Mouse (Mus musculus): Measurements from ENCODE around the gene Snf8. TPM values are rescaled to one million over a fixed set of nuclear protein-coding genes. Genes with fewer than 3 reads are reported as not detected.

Gene Snf8
- polyA plus RNA-seq (2017; shearing (Covaris generic)): 54.2 TPM

GRCm38 (mm10) chr11:96034596-96035052 lies at the start of gene Snf8:
Gene Snf8, plus strand, starts transcription at chr11:96034885.

GRCm38 (mm10) chr11:96005403-96006271 lies 29.0 kb upstream of the Snf8 start, which contains the start of gene Igf2bp1:
Gene Igf2bp1, minus strand, starts transcription at chr11:96005940.

GRCm38 (mm10) chr11:96065215-96065911 lies 30.7 kb downstream of the Snf8 start, which contains the start of gene Ube2z:
Gene Ube2z, minus strand, starts transcription at chr11:96065388.

GRCm38 (mm10) chr11:96075509-96076220 lies 41.0 kb downstream of the Snf8 start, which contains the start of gene Atp5g1:
Gene Atp5g1, minus strand, starts transcription at chr11:96075670.

Other genes starting within 250 kb of the Snf8 start
- gene Phospho1, start 210.4 kb upstream of the Snf8 start, polyA plus RNA-seq (2017; shearing (Covaris generic)): not detected
- 16.1 TPM for gene Gngt2, start 197.7 kb upstream of the Snf8 start, polyA plus RNA-seq (2017; shearing (Covaris generic))
- gene Abi3, start 192.4 kb upstream of the Snf8 start, polyA plus RNA-seq (2017; shearing (Covaris generic)): 29.5 TPM
- gene B4galnt2, start 120.0 kb upstream of the Snf8 start, polyA plus RNA-seq (2017; shearing (Covaris generic)): not detected
- 0.06 TPM for gene Igf2bp1, start 28.9 kb upstream of the Snf8 start, polyA plus RNA-seq (2017; shearing (Covaris generic))
- gene Gip, start 10.3 kb upstream of the Snf8 start, polyA plus RNA-seq (2017; shearing (Covaris generic)): not detected
- 46.6 TPM for gene Ube2z, start 30.5 kb downstream of the Snf8 start, polyA plus RNA-seq (2017; shearing (Covaris generic))
- gene Atp5g1, start 40.8 kb downstream of the Snf8 start, polyA plus RNA-seq (2017; shearing (Covaris generic)): 247 TPM
- gene Calcoco2, start 77.1 kb downstream of the Snf8 start, polyA plus RNA-seq (2017; shearing (Covaris generic)): not detected
- not detected for gene Ttll6, start 98.9 kb downstream of the Snf8 start, polyA plus RNA-seq (2017; shearing (Covaris generic))
- not detected for gene Hoxb13, start 159.4 kb downstream of the Snf8 start, polyA plus RNA-seq (2017; shearing (Covaris generic))
- not detected for gene Hoxb9, start 236.6 kb downstream of the Snf8 start, polyA plus RNA-seq (2017; shearing (Covaris generic))
- gene Hoxb8, start 247.0 kb downstream of the Snf8 start, polyA plus RNA-seq (2017; shearing (Covaris generic)): not detected

All from naive thymus-derived CD4-positive, alpha-beta T cell, adult 5 months (primary cell).